8 mouse cellular contexts compared by ENCODE assay signal in genomic region chr17:40879924-40880691, GRCm38 (mm10). TPM values are rescaled to one million over a fixed set of nuclear protein-coding genes. Genes with fewer than 3 reads are reported as not detected.
DNase-seq lines count a peak whose midpoint lies in the region; ATAC-seq and TF ChIP-seq lines count a peak whose summit lies in the region.

Gene 9130008F23Rik (minus strand): TSS chr17:40880559.

- ATAC-seq in forebrain, embryonic 12.5 days (ENCODE audit: low FRiP score) = peak; percentile 80
- ATAC-seq in megakaryocyte-erythroid progenitor cell, adult 5-6 weeks (replicated peaks; ENCODE audit: low FRiP score, low TSS enrichment, poor library complexity, severe bottlenecking) = peak; percentile 84

- no peak for TF ChIP-seq POLR2A in cerebellum, adult 2 months (IDR thresholded peaks at IDR 0.05; ENCODE audit: borderline replicate concordance, insufficient read depth, low read length)

- no peak within 1 kb of the TSS for H3K27ac ChIP-seq in cerebellum, adult 2 months (ENCODE audit: insufficient read depth, low read length)
- H3K27ac ChIP-seq in forebrain, embryonic 12.5 days = no peak within 1 kb of the TSS

- H3K9ac ChIP-seq in forebrain, embryonic 12.5 days = peak within 1 kb of the TSS; percentile 50

- under 1% methylated on average over 40 of the region's 40 CpGs for WGBS in cerebellum, adult 2 months
- WGBS in forebrain, embryonic 12.5 days = under 1% methylated on average over 40 of the region's 40 CpGs

- no peak for TF ChIP-seq CTCF in cerebellum, adult 2 months (IDR thresholded peaks at IDR 0.05; ENCODE audit: borderline replicate concordance, insufficient read depth, low read depth, low read length)

- H3K9me3 ChIP-seq in forebrain, embryonic 12.5 days = no peaks in the 10 kb centered on the region

- H3K4me3 ChIP-seq in cerebellum, adult 2 months (replicated peaks; ENCODE audit: insufficient read depth, low read depth, low read length) = peak within 1 kb of the TSS; percentile 27
- peak within 1 kb of the TSS; percentile 50 for H3K4me3 ChIP-seq in forebrain, embryonic 12.5 days (replicated peaks)

- intact Hi-C loops in heart, postnatal 25 days (cut with DNase I) = no loop called here

- H3K4me2 ChIP-seq in forebrain, embryonic 12.5 days = peak within 1 kb of the TSS; percentile 87

- DNase-seq in cerebellum, adult 2 months = peak; percentile 2 to 15
- DNase-seq in cerebellum, adult 11-12 months = no peak
- peak; percentile 53 for DNase-seq in adrenal gland, postnatal 25 days
- DNase-seq in heart, postnatal 25 days (ENCODE audit: low spot score) = peak; percentile 31
- DNase-seq in kidney, postnatal 4 days = peak; percentile 50 to 66
- peak; percentile 39 to 56 for DNase-seq in spleen, postnatal 10 days (ENCODE audit: low spot score in 2 of 2)

- H3K27me3 ChIP-seq in cerebellum, adult 2 months (ENCODE audit: control insufficient read depth, insufficient read depth, low read length) = no peaks in the 10 kb centered on the region
- H3K27me3 ChIP-seq in forebrain, embryonic 12.5 days = no peaks in the 10 kb centered on the region

- no peaks in the 10 kb centered on the region for H3K4me1 ChIP-seq in cerebellum, adult 2 months (ENCODE audit: control insufficient read depth, insufficient read depth, low read length)
- H3K4me1 ChIP-seq in forebrain, embryonic 12.5 days = peaks cover 3% of the 10 kb centered on the region; the same call in 1 of the 2 replicates

- H3K36me3 ChIP-seq in forebrain, embryonic 12.5 days (replicated peaks) = no peaks in the 10 kb centered on the region

RNA-seq across cellular contexts. Expression of gene 9130008F23Rik, which starts in this region (rescaled TPM):
- polyA plus RNA-seq in cerebellum, adult 2 months (2012; rRNA removed) = 0.21 and 0.27 TPM in 2 replicates
- 0.79 and 1.3 TPM in 2 replicates for total RNA-seq in adrenal gland, postnatal 25 days (2021)
- polyA plus RNA-seq in forebrain, embryonic 12.5 days (2016; fragmentation: Nextera tagmentation; extraction: Ambion mirVana) = 0.73 and 0.88 TPM in 2 replicates
- 1 to 10 TPM in 1 of 2 experiments, under 1 TPM in 1; 0.88 to 1.1 TPM for total RNA-seq in heart, postnatal 25 days (2021)
- total RNA-seq in megakaryocyte-erythroid progenitor cell, adult 5-6 weeks (2014; fragmentation: Nextera tagmentation) = 1.9 and 4.0 TPM in 2 replicates
- 0.84 and 14.3 TPM in 2 replicates for total RNA-seq in megakaryocyte-erythroid progenitor cell, adult 5-6 weeks (2017)

Comparison
In these comparisons a context has a peak if more than half of its experiments do, and no peak if none do; other contexts are left out.
1. Peak in DNase-seq and H3K4me3 ChIP-seq in cerebellum, adult 2 months; RNA of the gene not detected or under 1 TPM.
2. Peak in ATAC-seq, H3K4me3 ChIP-seq, H3K9ac ChIP-seq and H3K4me2 ChIP-seq in forebrain, embryonic 12.5 days; RNA of the gene not detected or under 1 TPM.